Comparison of ENCODE assay signal across 26 mouse cellular contexts in genomic region chr9:62598956-62599355, GRCm38 (mm10).
DNase-seq lines count a peak whose midpoint lies in the region; ATAC-seq and TF ChIP-seq lines count a peak whose summit lies in the region.
"Had no signal": no experiment of that assay in that cellular context is flagged by ENCODE, and none has a peak within 500 bp of the region (broad histone marks: within the 10 kb centered on the region; RNA-seq: fewer than 3 reads in every experiment).

No protein-coding gene starts in this region.

- no peak for ATAC-seq in heart, embryonic 11.5 days (replicated peaks; ENCODE audit: insufficient number of reproducible peaks, low FRiP score, low TSS enrichment)
- ATAC-seq in stomach, postnatal 0 days (ENCODE audit: low FRiP score, low TSS enrichment) = no peak
- ATAC-seq: forebrain, embryonic 14.5 days; forebrain, postnatal 0 days; hindbrain, embryonic 16.5 days; intestine, postnatal 0 days; Patski had no signal

- H3K9me3 ChIP-seq in heart, embryonic 11.5 days (replicated peaks; ENCODE audit: control insufficient read depth, low read length) = no peaks in the 10 kb centered on the region
- H3K9me3 ChIP-seq in stomach, postnatal 0 days (ENCODE audit: control insufficient read depth, low read length) = no peaks in the 10 kb centered on the region
- H3K9me3 ChIP-seq: embryonic facial prominence, embryonic 12.5 days; embryonic facial prominence, embryonic 15.5 days; G1E; hindbrain, embryonic 10.5 days; hindbrain, embryonic 13.5 days had no signal

- H3K4me1 ChIP-seq in heart, embryonic 11.5 days (ENCODE audit: control insufficient read depth, insufficient read depth, low read length) = no peaks in the 10 kb centered on the region
- no peaks in the 10 kb centered on the region for H3K4me1 ChIP-seq in stomach, postnatal 0 days (replicated peaks; ENCODE audit: control insufficient read depth, insufficient read depth)
- H3K4me1 ChIP-seq: embryonic facial prominence, embryonic 12.5 days; embryonic facial prominence, embryonic 15.5 days; hindbrain, embryonic 10.5 days; hindbrain, embryonic 13.5 days had no signal

- peak; percentile 87 for DNase-seq in heart, adult 11 months
- peak; percentile 4 to 5 for DNase-seq in left cerebral cortex, adult 2 months (ENCODE audit: extremely low spot score in 1 of 2, low spot score in 2 of 2)
- DNase-seq in left cerebral cortex, adult 8-10 months (ENCODE audit: low spot score in 2 of 2) = no peak
- DNase-seq in R1 (ENCODE audit: low read depth, low spot score) (peak; percentile 25), adipocyte (ENCODE audit: low spot score) (no peak)
- peak; percentile 9 for DNase-seq in stomach, postnatal 0 days (ENCODE audit: low spot score)
- DNase-seq: adrenal gland, adult 8-10 months; adrenal gland, postnatal 25 days; B cell, adult 2 months; cerebellum, adult 11-12 months; cerebellum, adult 9-10 months; cerebellum, postnatal 14 days; forebrain, postnatal 0 days; gastrocnemius, postnatal 25 days; heart, adult 18-20 months; heart, postnatal 36 days had no signal

- no peak overlapping the region for H3K4me2 ChIP-seq in heart, embryonic 11.5 days
- no peak overlapping the region for H3K4me2 ChIP-seq in stomach, postnatal 0 days (replicated peaks; ENCODE audit: low read depth)
- H3K4me2 ChIP-seq: embryonic facial prominence, embryonic 12.5 days; embryonic facial prominence, embryonic 15.5 days; hindbrain, embryonic 13.5 days had no signal

- TF ChIP-seq EP300 in stomach, postnatal 0 days (optimal IDR thresholded peaks at IDR 0.05) = no peak

- H3K36me3 ChIP-seq in heart, embryonic 11.5 days (ENCODE audit: control insufficient read depth, insufficient read depth, low read length) = no peaks in the 10 kb centered on the region
- no peaks in the 10 kb centered on the region for H3K36me3 ChIP-seq in stomach, postnatal 0 days (ENCODE audit: control insufficient read depth, insufficient read depth, low read length)
- H3K36me3 ChIP-seq: embryonic facial prominence, embryonic 12.5 days; embryonic facial prominence, embryonic 15.5 days; G1E; hindbrain, embryonic 10.5 days; hindbrain, embryonic 13.5 days had no signal

- intact Hi-C loops in left cerebral cortex, adult 2 months (cut with DNase I) = no loop called here

- no peak overlapping the region for H3K27ac ChIP-seq in heart, embryonic 11.5 days (ENCODE audit: low read depth, low read length)
- no peak overlapping the region for H3K27ac ChIP-seq in left cerebral cortex, adult 2 months
- H3K27ac ChIP-seq in stomach, postnatal 0 days (replicated peaks) = no peak overlapping the region
- H3K27ac ChIP-seq: embryonic facial prominence, embryonic 12.5 days; embryonic facial prominence, embryonic 15.5 days; hindbrain, embryonic 10.5 days; hindbrain, embryonic 13.5 days had no signal

- 89% methylated on average over 5 of the region's 5 CpGs for WGBS in heart, embryonic 11.5 days (ENCODE audit: insufficient replicate concordance)
- 90% methylated on average over 5 of the region's 5 CpGs for WGBS in stomach, postnatal 0 days

- TF ChIP-seq CTCF in left cerebral cortex, adult 2 months (IDR thresholded peaks at IDR 0.05) = no peak
- no peak for TF ChIP-seq CTCF in stomach, postnatal 0 days (IDR thresholded peaks at IDR 0.05; ENCODE audit: low read depth)

- no peak overlapping the region for H3K4me3 ChIP-seq in heart, embryonic 11.5 days (ENCODE audit: low read depth, low read length)
- no peak overlapping the region for H3K4me3 ChIP-seq in left cerebral cortex, adult 2 months
- H3K4me3 ChIP-seq in stomach, postnatal 0 days (ENCODE audit: low read depth, low read length) = no peak overlapping the region
- H3K4me3 ChIP-seq: embryonic facial prominence, embryonic 12.5 days; embryonic facial prominence, embryonic 15.5 days; hindbrain, embryonic 10.5 days; hindbrain, embryonic 13.5 days had no signal

- H3K9ac ChIP-seq in heart, embryonic 11.5 days (ENCODE audit: low read depth, low read length) = no peak overlapping the region
- H3K9ac ChIP-seq in stomach, postnatal 0 days (ENCODE audit: low read length) = no peak overlapping the region
- H3K9ac ChIP-seq: embryonic facial prominence, embryonic 12.5 days; embryonic facial prominence, embryonic 15.5 days; forebrain, postnatal 0 days; hindbrain, embryonic 13.5 days had no signal

- no peaks in the 10 kb centered on the region for H3K27me3 ChIP-seq in heart, embryonic 11.5 days (ENCODE audit: control insufficient read depth, insufficient read depth, low read length)
- no peaks in the 10 kb centered on the region for H3K27me3 ChIP-seq in stomach, postnatal 0 days (ENCODE audit: control insufficient read depth, insufficient read depth, low read length)
- H3K27me3 ChIP-seq: embryonic facial prominence, embryonic 12.5 days; embryonic facial prominence, embryonic 15.5 days; hindbrain, embryonic 13.5 days; Patski had no signal

Comparison
In these comparisons a context has a peak if more than half of its experiments do, and no peak if none do; other contexts are left out.
1. DNase-seq: peak in heart, adult 11 months (single experiment), left cerebral cortex, adult 2 months (2 of 2), R1 (single experiment) and stomach, postnatal 0 days (single experiment); none in left cerebral cortex, adult 8-10 months (0 of 2) and adipocyte (single experiment).